Mouse (Mus musculus): ENCODE measurements around the gene Rhbg. TPM values are rescaled to one million over a fixed set of nuclear protein-coding genes. Genes with fewer than 3 reads are reported as not detected.
A peak's percentile ranks its signal among the peaks of the same experiment; 100 is the strongest.

The Rhbg gene
- polyA plus RNA-seq, 1 experiment: 0.08 TPM

DNA sequence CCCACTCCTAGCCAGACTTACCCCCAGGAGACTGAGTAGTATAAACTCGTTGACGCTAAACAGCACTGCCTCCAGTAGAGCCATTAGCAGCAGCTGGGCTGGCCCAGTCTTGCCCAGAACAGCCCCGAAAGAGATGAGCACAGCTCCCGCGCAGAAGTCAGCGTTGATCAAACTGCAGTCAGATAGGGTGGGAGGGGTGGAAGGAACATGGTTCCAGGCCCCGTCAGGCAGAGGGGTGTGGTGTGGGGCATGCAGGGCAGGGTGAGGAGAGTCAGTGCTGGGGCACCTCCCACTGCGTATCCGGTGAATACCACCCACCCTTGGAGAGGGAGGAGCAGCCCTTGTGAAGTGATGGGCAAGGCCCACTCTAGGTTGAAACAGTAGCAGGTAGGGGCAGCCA lies 6.8 kb downstream of the Rhbg start:
- WGBS: 68% methylated on average over 9 of the region's 9 CpGs
- H3K4me1 ChIP-seq (ENCODE audit: control insufficient read depth, insufficient read depth, low read length): no peaks in the 10 kb centered on the region
- H3K27me3 ChIP-seq (ENCODE audit: control insufficient read depth, insufficient read depth, low read length): no peaks in the 10 kb centered on the region
- H3K4me3 ChIP-seq (replicated peaks; ENCODE audit: insufficient read depth, low read depth, low read length): no peak overlapping the region
- TF ChIP-seq CTCF (IDR thresholded peaks at IDR 0.05; ENCODE audit: borderline replicate concordance, insufficient read depth, low read depth, low read length) (no peak), POLR2A (IDR thresholded peaks at IDR 0.05; ENCODE audit: borderline replicate concordance, insufficient read depth, low read length) (no peak)
- no peak overlapping the region for H3K27ac ChIP-seq (ENCODE audit: insufficient read depth, low read length)
- DNase-seq: no peak

DNA sequence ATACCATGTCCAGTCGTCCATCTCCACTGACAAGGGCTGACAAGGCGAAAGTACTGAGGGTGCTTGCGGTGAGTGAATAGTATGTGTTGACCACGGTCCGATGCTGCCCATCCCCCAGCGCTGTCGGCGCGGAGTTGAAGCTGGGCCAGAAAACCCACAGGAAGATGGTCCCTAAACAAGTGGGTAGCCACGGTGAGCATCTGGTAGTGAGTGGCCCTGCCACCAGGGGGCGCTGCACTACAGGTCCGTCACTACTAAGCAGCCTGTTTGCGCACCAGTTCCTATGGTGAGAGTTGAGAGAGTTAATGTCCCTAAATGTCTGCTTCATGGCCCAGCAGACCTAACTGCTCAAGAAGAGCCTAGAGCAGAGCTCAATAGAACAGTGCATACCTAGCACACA lies 8.7 kb downstream of the Rhbg start:
- Histone ChIP-seq H3K27me3 (ENCODE audit: control insufficient read depth, insufficient read depth, low read length) (no peaks in the 10 kb centered on the region), H3K27ac (ENCODE audit: insufficient read depth, low read length) (no peak overlapping the region), H3K4me3 (replicated peaks; ENCODE audit: insufficient read depth, low read depth, low read length) (no peak overlapping the region), H3K4me1 (ENCODE audit: control insufficient read depth, insufficient read depth, low read length) (no peaks in the 10 kb centered on the region)
- no peak for TF ChIP-seq POLR2A (IDR thresholded peaks at IDR 0.05; ENCODE audit: borderline replicate concordance, insufficient read depth, low read length)
- TF ChIP-seq CTCF (IDR thresholded peaks at IDR 0.05; ENCODE audit: borderline replicate concordance, insufficient read depth, low read depth, low read length): peak; percentile 86
- WGBS: 17% methylated on average over 13 of the region's 13 CpGs
- DNase-seq: peak; percentile 54 to 73

GRCm38 (mm10) chr3:88244071-88244470 lies 10.4 kb downstream of the Rhbg start:
- no peak overlapping the region for H3K4me3 ChIP-seq (replicated peaks; ENCODE audit: insufficient read depth, low read depth, low read length)
- no peaks in the 10 kb centered on the region for H3K27me3 ChIP-seq (ENCODE audit: control insufficient read depth, insufficient read depth, low read length)
- 42% methylated on average over 2 of the region's 2 CpGs for WGBS
- no peak overlapping the region for H3K27ac ChIP-seq (ENCODE audit: insufficient read depth, low read length)
- peaks cover 2% of the 10 kb centered on the region; the same call in 1 of the 2 replicates for H3K4me1 ChIP-seq (ENCODE audit: control insufficient read depth, insufficient read depth, low read length)
- DNase-seq: peak; percentile 56 to 74
- peak; percentile 90 for TF ChIP-seq CTCF (IDR thresholded peaks at IDR 0.05; ENCODE audit: borderline replicate concordance, insufficient read depth, low read depth, low read length)
- no peak for TF ChIP-seq POLR2A (IDR thresholded peaks at IDR 0.05; ENCODE audit: borderline replicate concordance, insufficient read depth, low read length)

DNA sequence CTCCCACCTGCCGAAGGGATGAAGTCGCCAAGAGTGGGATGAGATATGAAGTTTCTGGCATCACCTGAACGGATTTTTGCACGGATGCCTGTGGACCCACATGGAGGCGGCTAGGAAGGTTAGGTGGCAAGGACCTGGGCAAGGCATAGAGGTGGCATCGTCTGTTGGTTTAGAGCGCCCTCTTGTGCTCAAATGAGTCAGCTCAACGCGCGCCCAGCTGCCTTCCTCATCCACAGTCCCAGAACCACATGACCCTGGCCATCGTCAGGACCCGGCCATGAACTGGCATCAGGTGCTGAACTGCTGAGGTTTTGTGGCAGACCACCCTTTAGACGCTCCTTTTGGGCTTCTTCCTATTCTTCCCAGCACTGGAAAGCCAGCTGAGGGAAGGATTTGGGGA lies 12.0 kb downstream of the Rhbg start:
- no peak overlapping the region for H3K4me3 ChIP-seq (replicated peaks; ENCODE audit: insufficient read depth, low read depth, low read length)
- DNase-seq: peak; percentile 83 to 90
- under 1% methylated on average over 13 of the region's 13 CpGs for WGBS
- no peaks in the 10 kb centered on the region for H3K27me3 ChIP-seq (ENCODE audit: control insufficient read depth, insufficient read depth, low read length)
- TF ChIP-seq POLR2A (IDR thresholded peaks at IDR 0.05; ENCODE audit: borderline replicate concordance, insufficient read depth, low read length) (no peak), CTCF (IDR thresholded peaks at IDR 0.05; ENCODE audit: borderline replicate concordance, insufficient read depth, low read depth, low read length) (peak; percentile 99)
- no peak overlapping the region for H3K27ac ChIP-seq (ENCODE audit: insufficient read depth, low read length)
- H3K4me1 ChIP-seq (ENCODE audit: control insufficient read depth, insufficient read depth, low read length): peaks cover 18% of the 10 kb centered on the region

DNA sequence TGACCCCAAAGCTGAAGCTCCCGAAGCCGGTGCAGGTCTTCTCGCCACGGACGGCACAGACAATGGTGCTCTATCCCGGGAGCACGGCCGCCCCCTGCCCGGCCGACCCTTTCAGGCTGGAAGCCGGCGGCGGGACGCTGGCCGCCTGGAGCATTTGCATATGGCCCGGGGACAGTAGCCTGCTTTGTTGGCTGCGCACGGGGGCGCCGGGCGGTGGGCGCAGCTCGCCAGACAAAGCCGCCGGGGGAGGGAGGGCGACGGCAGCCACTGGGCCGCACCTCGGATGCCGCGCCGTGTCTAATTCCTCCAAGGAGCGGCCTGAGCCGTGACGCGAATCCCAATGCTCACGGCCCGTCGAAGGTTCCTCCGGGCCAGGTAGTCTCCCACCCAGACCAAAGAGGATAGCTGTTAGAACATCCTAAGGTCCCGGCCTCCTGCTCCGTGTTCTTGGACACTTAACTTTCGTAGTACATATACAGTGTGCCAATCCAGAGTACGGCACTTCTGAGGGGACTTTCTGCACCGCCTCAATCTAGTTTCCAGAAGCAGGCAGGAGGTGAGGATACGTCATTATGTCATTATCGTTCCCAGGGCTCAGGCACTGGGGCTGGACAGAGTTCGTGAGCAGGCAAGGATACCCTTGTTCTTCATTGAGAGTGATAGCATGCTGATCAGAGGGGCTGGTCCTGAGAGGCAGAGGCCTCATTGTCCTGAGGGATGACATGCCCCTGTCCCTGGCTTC lies 13.3 kb downstream of the Rhbg start:
- no peak overlapping the region for H3K4me3 ChIP-seq (replicated peaks; ENCODE audit: insufficient read depth, low read depth, low read length)
- H3K27ac ChIP-seq (ENCODE audit: insufficient read depth, low read length): no peak overlapping the region
- no peaks in the 10 kb centered on the region for H3K27me3 ChIP-seq (ENCODE audit: control insufficient read depth, insufficient read depth, low read length)
- TF ChIP-seq CTCF (IDR thresholded peaks at IDR 0.05; ENCODE audit: borderline replicate concordance, insufficient read depth, low read depth, low read length): no peak
- TF ChIP-seq POLR2A (IDR thresholded peaks at IDR 0.05; ENCODE audit: borderline replicate concordance, insufficient read depth, low read length): no peak
- DNase-seq: no peak
- peaks cover 19% of the 10 kb centered on the region for H3K4me1 ChIP-seq (ENCODE audit: control insufficient read depth, insufficient read depth, low read length)
- 56% methylated on average over 48 of the region's 48 CpGs for WGBS

DNA sequence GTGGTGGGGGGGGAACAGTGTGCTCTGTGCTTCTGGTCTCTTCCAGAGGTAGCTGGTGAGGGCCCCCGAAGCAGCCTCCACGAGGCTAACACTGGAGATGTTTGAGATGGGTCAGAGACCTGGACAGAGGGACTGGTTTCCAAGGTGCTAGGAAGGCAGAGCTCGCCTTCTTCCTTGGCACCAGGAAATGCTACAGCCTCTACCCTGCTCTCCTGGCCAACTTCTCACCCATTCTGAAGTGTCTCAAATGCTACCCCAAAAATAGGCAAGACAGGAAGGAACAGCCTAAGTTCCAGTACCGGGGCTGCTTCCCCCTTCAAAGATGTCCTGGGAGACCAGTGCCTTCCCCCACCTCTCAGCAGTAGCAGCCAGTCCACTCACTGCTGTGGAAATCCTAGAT lies 15.1 kb downstream of the Rhbg start:
- Histone ChIP-seq H3K27me3 (ENCODE audit: control insufficient read depth, insufficient read depth, low read length) (no peaks in the 10 kb centered on the region), H3K27ac (ENCODE audit: insufficient read depth, low read length) (no peak overlapping the region), H3K4me3 (replicated peaks; ENCODE audit: insufficient read depth, low read depth, low read length) (no peak overlapping the region), H3K4me1 (ENCODE audit: control insufficient read depth, insufficient read depth, low read length) (peaks cover 19% of the 10 kb centered on the region)
- no peak for DNase-seq
- TF ChIP-seq POLR2A (IDR thresholded peaks at IDR 0.05; ENCODE audit: borderline replicate concordance, insufficient read depth, low read length) (no peak), CTCF (IDR thresholded peaks at IDR 0.05; ENCODE audit: borderline replicate concordance, insufficient read depth, low read depth, low read length) (no peak)
- 81% methylated on average over 4 of the region's 4 CpGs for WGBS

DNA sequence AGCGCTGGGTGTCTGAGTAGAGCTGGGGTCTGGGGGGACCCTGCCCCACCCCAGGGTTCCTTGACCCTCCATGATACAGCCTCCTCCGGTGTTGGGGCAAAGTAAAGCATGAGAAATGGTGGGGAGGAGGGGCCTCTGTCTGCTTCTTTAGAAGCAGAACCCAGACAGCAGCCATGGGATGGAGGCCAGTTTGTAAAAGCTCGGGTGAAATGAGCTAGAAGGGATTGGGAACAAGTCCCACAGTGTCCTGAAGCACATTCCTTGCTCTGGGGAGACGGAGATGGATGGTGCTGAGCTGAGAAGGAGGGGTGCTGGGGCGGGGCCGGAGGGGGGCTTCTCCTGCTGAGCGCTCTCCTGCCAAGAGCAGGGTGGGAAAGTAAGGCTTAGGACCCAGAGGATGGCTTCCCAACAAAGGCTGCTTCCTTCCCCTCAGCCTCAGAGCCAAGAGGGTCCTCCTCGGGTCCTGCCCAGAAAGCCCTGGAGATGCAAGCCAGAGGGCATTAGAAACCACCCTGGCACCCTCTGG lies 15.6 kb downstream of the Rhbg start:
- no peak overlapping the region for H3K4me3 ChIP-seq (replicated peaks; ENCODE audit: insufficient read depth, low read depth, low read length)
- WGBS: 21% methylated on average over 8 of the region's 8 CpGs
- peak in 1 of 2 experiments; percentile 65 for DNase-seq
- H3K27me3 ChIP-seq (ENCODE audit: control insufficient read depth, insufficient read depth, low read length): no peaks in the 10 kb centered on the region
- peaks cover 19% of the 10 kb centered on the region for H3K4me1 ChIP-seq (ENCODE audit: control insufficient read depth, insufficient read depth, low read length)
- TF ChIP-seq POLR2A (IDR thresholded peaks at IDR 0.05; ENCODE audit: borderline replicate concordance, insufficient read depth, low read length) (no peak), CTCF (IDR thresholded peaks at IDR 0.05; ENCODE audit: borderline replicate concordance, insufficient read depth, low read depth, low read length) (no peak)
- no peak overlapping the region for H3K27ac ChIP-seq (ENCODE audit: insufficient read depth, low read length)
